Mouse (Mus musculus): ENCODE data around the gene Orc2.

The Orc2 gene

DNA sequence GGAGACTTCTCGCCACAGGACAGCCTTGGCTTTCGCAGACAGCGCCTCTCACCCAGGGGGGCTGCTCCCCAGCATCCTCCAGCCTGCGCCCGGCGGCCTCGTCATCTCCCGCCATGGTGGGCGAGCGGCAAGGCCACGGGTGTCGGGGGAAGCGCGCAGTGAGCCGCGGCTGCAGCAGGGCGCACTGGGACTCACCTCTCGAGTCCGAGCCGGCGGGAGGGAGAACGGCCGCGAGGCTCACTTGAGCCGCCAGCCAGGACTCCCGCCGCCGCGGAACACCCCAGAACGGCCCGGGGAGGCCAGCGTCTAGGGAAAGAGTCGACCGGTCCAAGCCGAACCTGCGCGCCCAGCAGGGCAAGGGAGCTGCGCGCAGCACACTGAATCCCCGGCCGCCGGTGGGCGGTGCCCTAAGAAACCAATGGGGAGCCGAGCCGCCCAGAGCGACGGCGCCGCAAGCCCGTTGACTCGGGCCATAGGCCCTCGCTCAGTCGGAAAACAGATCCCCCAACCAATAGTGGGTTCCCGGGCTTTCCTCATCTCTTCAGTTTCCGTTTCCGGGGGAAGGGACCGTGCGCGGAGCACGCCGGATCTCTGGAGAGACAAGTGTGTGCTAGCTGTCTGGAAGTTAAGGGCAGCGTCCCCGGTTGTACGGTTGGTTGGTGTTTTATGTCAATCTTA, at the start of gene Orc2:
Gene Orc2, minus strand, starts transcription at position 533 of the 678 bp plus-strand sequence.
- DNase-seq = peak; percentile 88 to 92

DNA sequence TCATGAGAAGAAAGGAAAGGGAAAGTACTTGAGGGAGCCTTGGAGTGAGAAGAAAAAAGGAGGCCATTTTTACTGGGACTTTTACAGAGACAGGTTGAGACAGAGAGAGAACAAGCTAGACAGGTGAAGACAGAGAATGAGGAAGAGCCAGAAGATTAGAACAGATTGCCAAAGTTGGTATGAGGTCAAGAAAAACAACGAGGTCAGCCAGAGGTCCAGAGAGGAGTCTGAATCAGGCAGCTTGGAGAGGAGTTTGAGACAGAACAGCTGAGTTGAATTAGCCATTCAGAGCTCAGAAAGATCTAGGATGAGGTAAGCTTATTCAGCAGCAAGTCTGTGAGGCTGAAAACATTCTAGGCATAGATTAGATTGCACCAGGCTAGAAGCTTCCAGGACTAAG, 36.5 kb upstream of the Orc2 start:
- no peak for DNase-seq

DNA sequence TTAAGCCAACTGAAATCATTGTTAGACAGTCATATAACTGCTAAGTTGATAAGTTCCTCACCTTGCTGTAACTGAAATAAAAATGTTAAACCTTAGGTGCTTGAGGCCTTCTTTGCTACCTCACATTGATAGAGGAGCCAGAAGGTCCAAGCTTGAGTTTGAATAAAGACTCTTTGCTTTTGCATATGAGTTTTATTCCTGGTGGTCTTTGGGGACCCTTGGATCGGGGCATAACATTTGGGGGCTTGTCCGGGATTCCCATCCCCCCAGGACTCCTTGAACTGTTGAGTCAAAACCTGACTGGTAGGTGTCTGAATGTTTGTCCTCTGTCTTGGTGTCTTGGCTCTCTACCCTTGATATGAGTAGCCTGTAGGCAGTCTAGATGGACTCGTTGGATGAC, 2.3 kb upstream of the Orc2 start:
- no peak for DNase-seq

DNA sequence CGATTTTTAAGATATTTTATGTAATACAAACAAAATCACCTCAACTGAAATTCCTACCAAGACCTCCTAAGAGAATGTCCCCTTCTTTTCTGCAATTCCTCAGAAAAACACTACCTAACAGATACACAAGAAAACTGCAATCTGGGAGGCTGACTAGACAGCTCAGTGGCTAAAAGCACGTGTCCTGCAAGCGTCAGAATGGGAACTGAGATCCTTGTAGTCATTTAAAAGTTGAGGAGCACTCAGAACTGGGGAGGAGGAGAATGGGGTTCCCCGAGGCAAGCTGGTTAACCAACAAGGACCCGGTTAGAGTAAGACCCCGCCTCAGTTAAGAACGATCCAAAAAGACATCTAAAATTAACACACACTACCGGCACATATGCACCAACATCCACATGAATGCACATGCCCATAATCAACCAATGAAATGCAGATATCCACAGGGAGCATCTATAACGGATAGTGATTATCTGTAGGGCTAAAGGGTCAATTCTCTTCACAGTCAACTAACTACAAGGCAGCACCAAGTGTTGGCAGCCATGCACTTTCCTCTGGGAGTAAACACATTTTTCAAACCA, 1.0 kb downstream of the Orc2 start:
- no peak for DNase-seq

DNA sequence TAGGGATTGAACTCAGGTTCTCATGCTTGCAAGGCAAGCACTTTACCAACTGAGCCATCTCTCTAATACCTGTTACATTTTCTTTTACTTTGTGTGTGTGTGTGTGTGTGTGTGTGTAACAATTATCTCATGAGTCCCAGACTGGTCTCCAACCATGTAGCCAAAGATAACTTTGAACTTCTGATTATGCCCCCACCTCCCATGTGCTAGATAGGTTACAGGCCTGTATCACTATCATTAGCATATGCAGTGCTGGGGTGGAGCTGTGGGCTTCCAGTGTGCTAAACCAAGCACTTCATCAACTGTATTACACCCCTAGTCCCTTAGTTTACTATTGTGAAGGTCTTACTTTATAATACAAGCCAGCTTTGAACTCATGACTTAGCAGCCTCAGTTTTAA, 1.8 kb downstream of the Orc2 start:
- no peak for DNase-seq

DNA sequence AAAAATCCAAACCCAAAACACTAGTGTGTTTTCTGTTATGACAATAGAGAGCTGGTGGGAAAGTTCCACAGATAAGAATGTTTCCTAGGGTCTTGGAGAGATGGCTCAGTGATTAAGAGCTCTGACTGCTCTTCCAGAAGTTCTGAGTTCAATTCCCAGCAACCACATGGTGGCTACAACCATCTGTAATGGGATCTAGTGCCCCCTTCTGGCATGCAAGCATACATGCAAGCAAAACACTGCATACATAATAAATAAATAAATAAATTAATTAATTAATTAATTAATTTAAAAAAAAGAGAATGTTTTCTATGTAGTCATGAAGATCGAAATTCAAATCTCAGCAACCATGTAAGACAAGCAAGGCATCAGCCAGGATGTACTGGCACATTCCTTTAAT, 6.2 kb downstream of the Orc2 start:
- no peak for DNase-seq

DNA sequence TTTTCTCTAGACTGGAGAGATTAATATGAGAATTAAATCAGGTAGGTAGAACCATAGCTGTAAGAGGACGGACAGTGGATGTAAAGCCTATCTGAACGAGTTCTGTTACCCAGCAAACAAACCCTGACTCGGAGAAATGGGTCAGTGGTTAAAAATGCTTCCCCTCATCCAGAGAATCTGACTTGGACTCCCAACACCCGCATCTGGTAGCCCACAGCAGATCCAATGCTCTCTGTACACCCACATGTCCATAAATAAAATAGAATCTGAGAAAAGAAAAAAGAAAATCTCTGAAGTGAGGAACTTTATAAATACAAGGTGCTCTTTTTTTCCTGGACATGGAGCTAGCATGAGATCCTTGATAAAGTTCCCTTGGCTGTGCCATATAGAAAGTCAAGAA, 7.2 kb downstream of the Orc2 start:
- no peak for DNase-seq

DNA sequence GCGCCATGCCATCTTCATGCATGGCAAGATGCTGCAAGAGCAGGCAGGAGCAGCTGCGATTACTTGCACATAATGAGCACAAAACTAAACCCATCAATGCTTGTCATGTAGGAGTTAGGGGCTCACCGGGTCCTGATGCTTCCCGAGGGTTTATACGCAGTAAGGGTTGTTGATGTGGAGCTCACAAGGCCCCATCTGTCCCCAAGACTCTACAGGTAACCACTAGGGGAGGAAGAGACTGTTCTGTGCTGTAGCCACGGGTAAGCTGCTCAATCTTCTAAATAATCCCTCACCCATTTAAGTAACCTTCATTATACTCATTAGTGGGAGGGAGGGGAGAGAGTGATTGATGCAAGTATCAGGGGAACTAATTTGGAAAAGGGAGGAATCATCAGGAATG, 9.3 kb downstream of the Orc2 start:
- DNase-seq = no peak

DNA sequence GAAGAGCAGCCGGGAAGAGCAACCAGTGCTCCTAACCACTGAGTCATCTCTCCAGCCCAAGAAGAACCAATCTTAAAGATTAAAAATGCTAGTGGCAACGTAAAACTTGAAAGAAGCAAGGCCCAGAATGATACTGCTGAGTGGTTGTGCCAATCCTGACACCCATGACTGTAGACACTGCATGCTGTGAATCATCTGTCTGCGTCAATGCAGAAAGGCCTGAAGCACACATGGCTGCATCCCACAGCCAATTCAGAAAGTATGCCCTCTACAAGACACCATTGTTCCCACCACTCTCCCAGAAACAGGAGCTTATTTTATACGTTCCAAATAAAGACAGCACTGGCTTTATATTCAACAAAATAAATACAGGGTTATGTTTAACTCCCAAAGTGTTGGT, 22.3 kb downstream of the Orc2 start:
- DNase-seq = no peak

DNA sequence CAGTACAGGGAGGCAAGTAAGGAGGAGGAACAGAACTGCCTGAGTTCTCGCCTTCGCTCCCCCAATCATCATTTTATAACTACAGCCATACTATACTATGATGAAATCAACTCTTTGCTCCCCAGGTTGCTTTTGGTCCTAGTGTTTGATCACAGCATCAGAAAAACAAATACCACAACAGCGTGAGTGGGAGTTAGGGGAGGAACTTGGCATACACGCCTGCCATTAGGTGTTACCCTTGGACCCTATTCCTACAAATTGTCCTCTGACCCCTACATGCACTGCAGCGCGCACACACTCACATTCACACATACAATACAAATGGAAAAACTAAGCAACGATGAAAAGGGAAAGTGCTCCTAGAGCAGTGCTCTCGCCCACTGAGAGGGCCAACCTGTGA, 29.2 kb downstream of the Orc2 start:
- DNase-seq = no peak

DNA sequence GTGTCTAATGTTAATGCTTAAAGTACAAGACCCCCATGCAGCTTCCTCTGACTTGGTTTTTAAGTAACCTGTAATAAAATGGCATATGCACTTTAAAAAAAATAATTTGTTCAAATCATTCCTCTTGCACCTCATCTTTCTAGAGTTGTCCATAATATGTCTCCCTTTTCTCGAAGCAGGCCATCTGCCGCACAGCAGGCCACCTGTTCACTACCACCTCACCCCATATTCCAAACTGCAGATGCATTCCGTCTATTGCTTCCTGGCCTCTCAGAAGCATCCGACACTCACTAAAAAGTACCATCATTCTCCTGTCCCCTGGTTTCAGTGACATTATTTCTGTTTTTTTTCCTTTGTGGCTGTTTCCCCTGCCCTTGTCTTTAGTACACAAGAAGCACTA, 39.3 kb downstream of the Orc2 start:
- peak; percentile 40 to 44 for DNase-seq

DNA sequence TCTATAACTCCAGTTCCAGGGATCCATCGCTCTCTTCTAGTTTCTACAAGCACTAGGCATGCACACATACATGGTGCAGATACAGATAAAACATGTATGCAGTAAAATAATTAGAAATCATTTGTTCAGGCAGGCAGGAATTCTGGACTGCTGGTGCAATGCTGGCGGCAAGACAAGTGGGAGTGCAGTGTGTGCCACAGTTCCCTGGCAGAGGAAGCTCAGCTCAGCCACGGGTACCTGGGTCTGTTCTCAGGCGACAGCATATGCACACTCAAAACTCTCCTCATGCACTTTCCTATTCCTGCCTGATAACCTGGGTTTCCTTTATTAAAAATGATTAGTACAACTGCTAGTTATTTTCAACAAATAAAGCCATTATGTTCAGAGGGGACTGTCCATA, 39.9 kb downstream of the Orc2 start:
- DNase-seq = peak; percentile 47 to 55

DNA sequence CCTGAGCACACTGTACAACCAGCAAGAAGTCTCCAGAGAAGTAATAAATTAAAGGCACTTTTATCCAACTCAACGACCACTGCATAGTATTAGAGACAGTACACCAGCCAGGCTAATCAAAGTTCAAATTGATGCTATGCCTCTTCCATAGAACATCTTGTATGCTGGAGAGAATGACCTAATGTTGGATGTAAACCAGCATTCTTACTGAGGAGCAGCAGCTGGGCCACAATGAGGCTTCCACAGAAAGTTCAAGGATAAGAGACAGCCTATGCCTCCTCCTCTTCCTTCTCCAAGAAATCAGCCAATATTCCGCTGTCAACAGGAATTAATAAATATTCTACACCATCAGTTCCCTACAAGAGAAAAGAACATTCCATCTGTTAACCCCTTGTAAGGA, 41.0 kb downstream of the Orc2 start:
- no peak for DNase-seq

DNA sequence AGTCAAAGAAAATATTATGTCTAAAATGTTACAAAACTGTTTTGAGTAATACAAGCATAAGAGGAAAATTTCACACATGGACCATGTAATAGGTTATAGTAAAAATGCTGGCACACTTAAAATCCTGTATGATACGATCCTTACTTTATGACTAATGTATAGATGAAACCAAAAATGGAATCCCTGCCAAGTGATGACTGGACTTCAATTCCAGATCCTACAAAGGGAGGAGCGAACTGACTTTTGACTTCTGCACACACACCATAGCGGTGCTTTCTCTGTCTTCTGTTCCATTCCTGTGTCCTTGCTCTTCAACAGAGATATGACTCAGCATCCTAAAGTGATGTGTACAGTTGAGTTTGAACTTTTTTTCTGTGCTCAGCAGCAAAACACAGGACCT, 44.3 kb downstream of the Orc2 start:
- DNase-seq = no peak

DNA sequence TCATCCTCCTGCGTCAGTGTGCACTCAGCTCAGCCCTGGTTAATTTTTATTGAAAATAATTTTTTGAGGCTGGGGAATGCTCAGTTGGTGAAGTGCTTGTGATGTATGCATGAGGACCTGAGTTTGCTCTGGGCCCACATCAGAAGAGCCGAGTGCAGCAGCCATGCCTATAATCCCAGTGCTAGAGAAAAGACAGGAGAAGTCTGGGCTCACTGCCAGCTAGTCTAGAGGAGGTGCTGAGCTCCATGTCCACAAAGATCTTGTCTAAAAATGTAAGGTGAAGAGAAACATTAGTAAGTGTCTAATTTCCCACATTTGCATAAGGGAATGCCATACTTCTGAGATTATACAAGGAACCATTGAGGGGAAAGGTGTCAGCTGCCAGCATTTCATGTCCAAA, 46.0 kb downstream of the Orc2 start:
- peak; percentile 29 to 41 for DNase-seq

DNA sequence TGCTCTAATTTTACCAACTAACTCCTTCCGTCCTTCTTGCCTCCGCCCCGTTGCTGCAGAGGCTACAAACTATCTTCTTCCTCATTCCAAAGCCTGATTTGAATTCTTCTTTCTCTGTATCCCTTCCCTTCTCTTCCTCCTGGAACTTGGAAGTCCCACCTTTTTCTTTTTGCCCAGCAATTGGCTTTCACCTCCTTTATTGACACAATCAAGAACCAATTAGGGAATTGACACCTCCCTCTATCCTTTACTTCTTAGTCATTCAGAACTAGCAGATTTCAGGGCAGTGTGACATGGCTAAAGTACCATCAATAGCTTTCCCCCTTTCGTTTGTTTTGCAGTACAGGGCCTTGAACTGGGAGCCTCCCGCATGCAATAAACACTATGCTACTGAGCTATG, 46.7 kb downstream of the Orc2 start:
- no peak for DNase-seq

DNA sequence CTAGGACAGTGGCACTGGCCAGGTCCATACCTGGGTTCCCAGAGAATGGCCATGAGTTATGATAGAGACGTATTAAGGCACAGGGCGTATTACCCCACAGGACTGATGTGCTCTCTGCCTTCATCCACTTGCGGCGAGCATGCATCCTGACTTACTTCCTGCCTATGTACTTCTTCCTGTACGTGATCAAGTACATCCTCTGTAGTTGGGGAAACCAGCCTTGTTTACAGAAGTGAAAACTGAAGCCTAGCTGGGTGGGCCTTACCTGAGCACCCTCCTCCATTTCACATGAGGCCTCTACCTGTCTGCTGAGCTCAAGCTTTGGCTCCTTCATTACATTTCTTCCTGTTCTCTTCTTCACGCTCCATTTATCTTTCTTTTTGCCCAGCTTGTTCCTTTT, 50.6 kb downstream of the Orc2 start:
- no peak for DNase-seq

DNA sequence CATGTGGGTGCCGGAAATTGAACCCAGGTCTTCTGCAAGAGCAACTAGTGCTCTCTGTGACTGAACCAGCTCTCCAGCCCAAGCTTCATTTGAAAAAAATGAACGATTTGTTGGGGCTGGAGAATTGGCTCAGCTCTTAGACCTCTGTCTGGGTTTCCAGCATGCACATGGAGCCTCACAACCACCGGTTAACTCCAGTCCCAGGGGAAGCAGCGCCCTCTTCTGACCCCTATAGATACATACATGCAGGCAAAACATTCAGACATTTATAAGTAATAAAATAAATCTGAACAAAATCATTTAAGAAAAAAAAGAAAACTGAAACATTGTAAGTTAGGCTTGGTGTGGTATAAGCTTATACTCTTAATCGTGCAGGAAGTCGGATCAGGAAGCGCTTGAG, 56.5 kb downstream of the Orc2 start:
- DNase-seq = no peak

DNA sequence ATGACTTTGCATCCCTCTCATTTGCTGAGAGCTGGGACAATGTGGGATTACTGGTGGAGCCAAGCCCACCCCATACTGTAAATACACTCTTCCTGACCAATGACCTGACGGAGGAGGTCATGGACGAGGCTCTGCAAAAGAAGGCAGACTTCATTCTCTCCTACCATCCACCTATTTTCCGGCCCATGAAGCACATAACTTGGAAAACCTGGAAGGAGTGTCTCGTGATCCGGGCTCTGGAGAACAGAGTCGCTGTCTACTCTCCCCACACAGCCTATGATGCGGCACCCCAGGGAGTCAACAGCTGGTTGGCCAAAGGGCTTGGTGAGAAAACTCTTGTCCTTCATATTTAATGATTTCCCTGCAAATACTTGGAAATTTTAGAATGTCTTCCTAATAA, 57.1 kb downstream of the Orc2 start:
- no peak for DNase-seq

DNA sequence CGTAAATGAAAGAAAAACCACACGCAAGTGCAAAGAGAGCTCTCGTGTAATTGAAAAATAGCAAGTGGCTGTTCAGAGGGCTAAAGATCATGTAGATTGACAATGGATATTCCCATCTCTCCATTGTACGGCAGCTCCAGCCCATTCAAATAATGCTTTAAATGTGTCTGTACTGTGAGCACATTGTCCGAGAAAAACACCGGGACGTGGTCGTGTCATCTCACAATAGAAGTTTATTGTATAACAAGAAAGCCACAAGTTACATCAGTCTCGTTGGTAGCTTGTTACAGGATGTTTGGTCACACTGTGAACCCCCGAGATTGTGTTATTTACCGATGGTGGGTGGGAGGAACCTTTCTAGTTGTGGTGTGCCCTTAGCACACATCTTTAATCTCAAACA, 59.0 kb downstream of the Orc2 start:
- DNase-seq = no peak

DNA sequence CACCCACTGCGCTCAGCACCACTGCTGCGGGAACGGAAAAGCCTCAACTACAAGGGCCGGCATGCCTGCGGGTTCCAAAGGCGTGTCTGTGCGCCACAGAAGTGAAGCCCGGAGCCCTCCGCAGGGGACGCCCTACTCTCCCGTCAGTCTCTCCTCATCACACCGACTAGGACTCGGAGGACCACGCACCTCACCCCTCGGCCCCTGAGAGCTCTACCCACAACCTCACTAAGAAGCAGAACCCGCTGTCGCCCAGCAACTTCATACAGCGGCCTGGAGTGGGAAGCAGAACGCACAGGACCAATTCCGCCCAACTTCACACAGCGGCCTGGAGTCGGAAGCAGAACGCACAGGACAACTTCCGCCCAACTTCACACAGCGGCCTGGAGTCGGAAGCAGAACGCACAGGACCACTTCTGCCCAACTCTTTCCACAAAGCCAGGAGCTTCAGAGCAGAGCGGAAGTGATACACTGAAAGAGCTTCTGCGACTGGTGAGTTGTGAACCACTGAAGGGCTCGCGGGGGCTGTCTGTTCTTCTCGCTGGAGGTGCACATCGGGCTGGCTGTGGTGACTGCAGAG, 59.7 kb downstream of the Orc2 start, which contains the start of the genes Nif3l1 and Ppil3:
Gene Nif3l1, plus strand, starts transcription at position 9 of the 580 bp plus-strand sequence.
Gene Ppil3, minus strand, starts transcription at position 344 of the 580 bp plus-strand sequence.
- peak; percentile 73 to 79 for DNase-seq

DNA sequence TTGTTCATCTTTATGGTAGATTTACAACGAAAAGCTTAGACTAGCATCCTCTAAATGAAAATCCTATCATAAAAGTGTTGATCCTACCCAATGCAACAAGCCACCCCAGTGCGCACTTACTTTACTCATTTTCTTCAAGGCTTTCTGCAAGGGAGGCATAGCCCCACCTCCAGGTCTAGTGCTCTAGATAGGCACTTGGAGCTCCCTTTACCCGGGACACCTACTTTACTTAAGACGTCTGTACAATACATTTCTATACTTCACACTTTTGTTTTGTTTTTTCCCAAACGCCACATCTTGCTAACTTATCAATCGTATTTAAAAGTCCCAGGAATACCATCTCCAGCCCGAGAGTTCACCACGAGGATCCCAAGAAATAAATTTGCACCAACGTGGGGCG, 60.2 kb downstream of the Orc2 start:
- no peak for DNase-seq

DNA sequence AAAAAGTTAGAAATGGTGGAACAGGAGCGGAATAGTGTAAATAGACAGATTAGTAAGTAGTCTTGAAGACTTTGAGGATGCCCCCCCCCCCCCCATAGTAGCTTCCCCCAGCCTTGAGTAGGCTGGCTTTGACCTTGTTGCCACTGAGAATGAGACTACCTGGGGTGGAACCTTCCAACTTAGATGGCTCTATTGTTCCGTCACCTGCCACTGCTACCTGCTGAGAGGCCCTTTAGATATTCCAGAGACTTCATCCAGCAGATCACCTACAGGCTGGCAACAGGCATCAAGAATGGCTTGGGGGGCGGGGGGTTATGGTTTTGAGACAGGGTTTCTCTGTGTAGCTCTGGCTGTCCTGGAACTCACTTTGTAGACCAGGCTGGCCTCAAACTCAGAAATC, 80.4 kb downstream of the Orc2 start:
- DNase-seq = no peak

Data from cerebellum, postnatal 36 days (tissue).